Mouse (Mus musculus) liver, adult 2 months (tissue): ENCODE data around the gene Hspa4l.

Experiments used
- CTCF ChIP-seq: fragments of 200-500 bp; IDR thresholded peaks from 2 replicates; pipeline ENCODE4 v1.5.1; 2011; ENCODE audit warnings: low read depth, low read length, control low read depth
- POLR2A ChIP-seq: fragments of 200-500 bp; IDR thresholded peaks from 2 replicates; pipeline ENCODE4 v1.6.1; 2011; ENCODE audit warnings: low read length, control low read depth; ENCODE audit not compliant: insufficient read depth; ENCODE audit errors: extremely low read depth

- no peak for TF ChIP-seq CTCF
- TF ChIP-seq POLR2A, result no peak
Measured at GRCm38 (mm10) chr3:40808686-40809085, 64.4 kb downstream of the Hspa4l start.
